Mouse (Mus musculus) heart, embryonic 11.5 days (tissue): ENCODE data around the gene Spata25. TPM values are rescaled to one million over a fixed set of nuclear protein-coding genes. Genes with fewer than 3 reads are reported as not detected.
"Not testable (repeated sequence)": the region's sequence is repeated elsewhere in the genome, so short reads cannot be mapped to it uniquely, and the experiment has no call there.

Experiments
- ATAC-seq: fragments of 200-750 bp; cut with Nextera tagmentation; replicated peaks from 2 replicates; pipeline ENCODE4 v1.8.0; 2017; ENCODE audit warnings: moderate library complexity; ENCODE audit not compliant: insufficient number of reproducible peaks, low FRiP score, low TSS enrichment
- H3K27ac ChIP-seq: fragments of 300-500 bp; sonication (generic); 2 replicates; pipeline ENCODE4 v1.5.1; 2014; ENCODE audit warnings: mild to moderate bottlenecking, low read depth, low read length
- H3K27me3 ChIP-seq: fragments of 300-500 bp; sonication (generic); 2 replicates; pipeline ENCODE4 v1.6.1; 2014; ENCODE audit warnings: mild to moderate bottlenecking, low read length, mixed read lengths; ENCODE audit not compliant: control insufficient read depth, insufficient read depth
- H3K36me3 ChIP-seq: fragments of 300-500 bp; sonication (generic); 2 replicates; pipeline ENCODE4 v1.6.1; 2014; ENCODE audit warnings: mild to moderate bottlenecking, low read length, moderate library complexity, mixed read lengths; ENCODE audit not compliant: control insufficient read depth, insufficient read depth
- H3K4me1 ChIP-seq: fragments of 300-500 bp; sonication (generic); 2 replicates; pipeline ENCODE4 v1.6.1; 2014; ENCODE audit warnings: low read length; ENCODE audit not compliant: control insufficient read depth, insufficient read depth
- H3K4me2 ChIP-seq: fragments of 300-500 bp; sonication (generic); 2 replicates; pipeline ENCODE4 v1.6.1; 2014; ENCODE audit warnings: mild to moderate bottlenecking, moderate library complexity
- H3K4me3 ChIP-seq: fragments of 300-500 bp; sonication (generic); 2 replicates; pipeline ENCODE4 v1.5.1; 2014; ENCODE audit warnings: low read depth, low read length
- H3K9ac ChIP-seq: fragments of 300-500 bp; sonication (generic); 2 replicates; pipeline ENCODE4 v1.6.1; 2014; ENCODE audit warnings: mild to moderate bottlenecking, low read depth, low read length, moderate library complexity
- H3K9me3 ChIP-seq: fragments of 300-500 bp; sonication (generic); replicated peaks from 2 replicates; pipeline ENCODE4 v1.6.1; 2016; ENCODE audit warnings: low read length; ENCODE audit not compliant: control insufficient read depth
- WGBS: fragments of 180-500 bp; shearing (Covaris S2); extraction: QIAGEN DNeasy Blood & Tissue Kit; methylation state at CpG from one replicate; pipeline ENCODE4 v1.1.7; 2014; ENCODE audit not compliant: insufficient replicate concordance; 5-methylcytosine and 5-hydroxymethylcytosine counted together
- polyA plus RNA-seq: library from polyadenylated mRNA; unstranded; fragments of >200 nt; fragmentation: Nextera tagmentation; extraction: Ambion mirVana; gene quantifications from 2 replicates; pipeline ENCODE4 v1.2.1, GENCODE M21; 2014

The Spata25 gene
- polyA plus RNA-seq = 0.30 TPM in 1 of 2 replicates, not detected in the other

GRCm38 (mm10) chr2:164828437-164828836 is at the start of gene Spata25:
Gene Spata25, minus strand, starts transcription at chr2:164828537.
- Histone ChIP-seq H3K9ac (no peak within 1 kb of the TSS), H3K4me1 (peaks cover 4% of the 10 kb centered on the region; the same call in 1 of the 2 replicates), H3K36me3 (peaks cover 9% of the 10 kb centered on the region), H3K4me2 (no peak within 1 kb of the TSS), H3K27me3 (no peaks in the 10 kb centered on the region), H3K9me3 (no peaks in the 10 kb centered on the region), H3K27ac (no peak within 1 kb of the TSS), H3K4me3 (no peak within 1 kb of the TSS)
- ATAC-seq = no peak
- WGBS = 79% methylated on average over 6 of the region's 6 CpGs

- ATAC-seq, H3K9me3 ChIP-seq, H3K36me3 ChIP-seq, H3K27me3 ChIP-seq, H3K4me3 ChIP-seq, H3K9ac ChIP-seq, H3K27ac ChIP-seq: not testable (repeated sequence)
- H3K4me1 ChIP-seq = peaks cover 13% of the 10 kb centered on the region
- peak overlapping the region; percentile 97 for H3K4me2 ChIP-seq
- 76% methylated on average over 11 of the region's 11 CpGs for WGBS
Observed at GRCm38 (mm10) chr2:164877376-164878215, 49.3 kb upstream of the Spata25 start.

GRCm38 (mm10) chr2:164875648-164876047 is 47.3 kb upstream of the Spata25 start:
- ATAC-seq, H3K36me3 ChIP-seq, H3K9me3 ChIP-seq, H3K9ac ChIP-seq, H3K4me2 ChIP-seq, H3K4me3 ChIP-seq, H3K27me3 ChIP-seq, H3K27ac ChIP-seq: not testable (repeated sequence)
- H3K4me1 ChIP-seq = peaks cover 13% of the 10 kb centered on the region
- WGBS = 36% methylated on average over 2 of the region's 2 CpGs

GRCm38 (mm10) chr2:164874239-164874769 is 46.0 kb upstream of the Spata25 start:
- Histone ChIP-seq H3K27ac (peak overlapping the region; percentile 71), H3K36me3 (no peaks in the 10 kb centered on the region), H3K9ac (0 out of 2 replicates have a peak overlapping the region, but pooled peaks have one; percentile 28), H3K4me3 (no peak overlapping the region), H3K27me3 (no peaks in the 10 kb centered on the region), H3K4me2 (no peak overlapping the region), H3K9me3 (no peaks in the 10 kb centered on the region), H3K4me1 (peaks cover 13% of the 10 kb centered on the region)
- no peak for ATAC-seq
- WGBS = 15% methylated on average over 1 of the region's 1 CpGs

- H3K4me3 ChIP-seq = no peak overlapping the region
- H3K36me3 ChIP-seq = no peaks in the 10 kb centered on the region
- H3K9me3 ChIP-seq = no peaks in the 10 kb centered on the region
- no peak overlapping the region for H3K4me2 ChIP-seq
- H3K27ac ChIP-seq = peak overlapping the region; percentile 71
- 54% methylated on average over 3 of the region's 3 CpGs for WGBS
- H3K4me1 ChIP-seq = peaks cover 13% of the 10 kb centered on the region
- no peak for ATAC-seq
- H3K9ac ChIP-seq = no peak overlapping the region
- H3K27me3 ChIP-seq = no peaks in the 10 kb centered on the region
Observed at GRCm38 (mm10) chr2:164873621-164874020, 45.3 kb upstream of the Spata25 start.

- 51% methylated on average over 6 of the region's 6 CpGs for WGBS
Observed at GRCm38 (mm10) chr2:164871602-164872303, 43.4 kb upstream of the Spata25 start.

GRCm38 (mm10) chr2:164868491-164868890 is 40.2 kb upstream of the Spata25 start:
- 67% methylated on average over 7 of the region's 7 CpGs for WGBS
- H3K4me1 ChIP-seq = peaks cover 10% of the 10 kb centered on the region
- no peak overlapping the region for H3K27ac ChIP-seq

More at GRCm38 (mm10) chr2:164871602-164872303, 43.4 kb upstream of the Spata25 start:
- Histone ChIP-seq H3K9me3 (no peaks in the 10 kb centered on the region), H3K9ac (no peak overlapping the region), H3K36me3 (no peaks in the 10 kb centered on the region), H3K4me2 (no peak overlapping the region), H3K27ac (no peak overlapping the region), H3K4me3 (no peak overlapping the region), H3K4me1 (peaks cover 20% of the 10 kb centered on the region), H3K27me3 (no peaks in the 10 kb centered on the region)
- no peak for ATAC-seq

GRCm38 (mm10) chr2:164867566-164867965 is 39.2 kb upstream of the Spata25 start:
- H3K4me1 ChIP-seq = peaks cover 10% of the 10 kb centered on the region
- H3K9me3 ChIP-seq = no peaks in the 10 kb centered on the region
- no peak overlapping the region for H3K4me2 ChIP-seq
- ATAC-seq = no peak
- no peaks in the 10 kb centered on the region for H3K27me3 ChIP-seq
- no peak overlapping the region for H3K4me3 ChIP-seq
- H3K27ac ChIP-seq = peak overlapping the region; percentile 86
- H3K9ac ChIP-seq = no peak overlapping the region
- 95% methylated on average over 7 of the region's 7 CpGs for WGBS
- no peaks in the 10 kb centered on the region for H3K36me3 ChIP-seq

More at GRCm38 (mm10) chr2:164868491-164868890, 40.2 kb upstream of the Spata25 start:
- H3K4me2 ChIP-seq = no peak overlapping the region
- no peaks in the 10 kb centered on the region for H3K36me3 ChIP-seq
- no peak overlapping the region for H3K9ac ChIP-seq
- no peak for ATAC-seq
- no peaks in the 10 kb centered on the region for H3K27me3 ChIP-seq
- no peak overlapping the region for H3K4me3 ChIP-seq
- H3K9me3 ChIP-seq = no peaks in the 10 kb centered on the region
